ENCODE assay signal across 13 mouse cellular contexts in genomic region chr12:70247683-70248474, GRCm38 (mm10). TPM values are rescaled to one million over a fixed set of nuclear protein-coding genes. Genes with fewer than 3 reads are reported as not detected.
A peak's percentile ranks its signal among the peaks of the same experiment; 100 is the strongest.
DNase-seq lines count a peak whose midpoint lies in the region; ATAC-seq and TF ChIP-seq lines count a peak whose summit lies in the region.
"Had no signal": no experiment of that assay in that cellular context is flagged by ENCODE, and none has a peak within 500 bp of the region (broad histone marks: within the 10 kb centered on the region; RNA-seq: fewer than 3 reads in every experiment).

No protein-coding gene starts in this region.

- no peaks in the 10 kb centered on the region for H3K27me3 ChIP-seq in heart, embryonic 10.5 days (ENCODE audit: insufficient read depth, poor library complexity, severe bottlenecking)
- no peaks in the 10 kb centered on the region for H3K27me3 ChIP-seq in lung, postnatal 0 days (replicated peaks; ENCODE audit: insufficient read depth, low read length)
- H3K27me3 ChIP-seq in hindbrain, embryonic 15.5 days = no peaks in the 10 kb centered on the region
- H3K27me3 ChIP-seq in thymus, adult 2 months (ENCODE audit: control insufficient read depth, insufficient read depth, low read length) = no peaks in the 10 kb centered on the region
- H3K27me3 ChIP-seq: kidney, embryonic 15.5 days; limb, embryonic 15.5 days had no signal

- H3K4me2 ChIP-seq in lung, postnatal 0 days (replicated peaks; ENCODE audit: low read depth, low read length) = no peak overlapping the region
- no peak overlapping the region for H3K4me2 ChIP-seq in hindbrain, embryonic 15.5 days
- H3K4me2 ChIP-seq: kidney, embryonic 15.5 days; limb, embryonic 15.5 days had no signal

- ATAC-seq in lung, postnatal 0 days = peak; percentile 88
- peak; percentile 64; the same call in 1 of the 2 replicates for ATAC-seq in hindbrain, embryonic 15.5 days (ENCODE audit: low FRiP score, low read depth)
- ATAC-seq in megakaryocyte, adult 5-6 weeks (ENCODE audit: poor library complexity, severe bottlenecking) = no peak

- TF ChIP-seq POLR2A in thymus, adult 2 months (IDR thresholded peaks at IDR 0.05; ENCODE audit: control insufficient read depth, extremely low read depth, insufficient read depth, low read length, poor library complexity) = no peak

- no peaks in the 10 kb centered on the region for H3K36me3 ChIP-seq in heart, embryonic 10.5 days
- no peaks in the 10 kb centered on the region for H3K36me3 ChIP-seq in lung, postnatal 0 days (ENCODE audit: insufficient read depth, low read length)
- H3K36me3 ChIP-seq in hindbrain, embryonic 15.5 days = peaks cover 8% of the 10 kb centered on the region; the same call in 1 of the 2 replicates
- no peaks in the 10 kb centered on the region for H3K36me3 ChIP-seq in thymus, adult 2 months (ENCODE audit: control insufficient read depth, insufficient read depth, low read length)
- H3K36me3 ChIP-seq: kidney, embryonic 15.5 days; limb, embryonic 15.5 days had no signal

- H3K27ac ChIP-seq in heart, embryonic 10.5 days = peak overlapping the region; percentile 50; the same call in 1 of the 2 replicates
- peak overlapping the region; percentile 1 for H3K27ac ChIP-seq in lung, postnatal 0 days (ENCODE audit: low read length)
- H3K27ac ChIP-seq in hindbrain, embryonic 15.5 days (replicated peaks) = peak overlapping the region; percentile 64
- no peak overlapping the region for H3K27ac ChIP-seq in thymus, adult 2 months (ENCODE audit: control insufficient read depth, insufficient read depth, low read length)
- H3K27ac ChIP-seq: kidney, embryonic 15.5 days; limb, embryonic 15.5 days had no signal

- peaks cover 41% of the 10 kb centered on the region for H3K4me1 ChIP-seq in heart, embryonic 10.5 days
- 0 out of 2 replicates have a peak, but pooled peaks cover 2% of the 10 kb centered on the region for H3K4me1 ChIP-seq in lung, postnatal 0 days (ENCODE audit: insufficient read depth, low read depth, low read length)
- H3K4me1 ChIP-seq in hindbrain, embryonic 15.5 days (replicated peaks) = peaks cover 14% of the 10 kb centered on the region
- peaks cover 10% of the 10 kb centered on the region for H3K4me1 ChIP-seq in thymus, adult 2 months (replicated peaks; ENCODE audit: control insufficient read depth, insufficient read depth, low read length)
- H3K4me1 ChIP-seq: kidney, embryonic 15.5 days; limb, embryonic 15.5 days had no signal

- no peaks in the 10 kb centered on the region for H3K9me3 ChIP-seq in heart, embryonic 10.5 days
- no peaks in the 10 kb centered on the region for H3K9me3 ChIP-seq in lung, postnatal 0 days (ENCODE audit: low read length)
- H3K9me3 ChIP-seq in hindbrain, embryonic 15.5 days = no peaks in the 10 kb centered on the region
- H3K9me3 ChIP-seq: kidney, embryonic 15.5 days; limb, embryonic 15.5 days; megakaryocyte, embryonic 14.5 days had no signal

- TF ChIP-seq CTCF in lung, postnatal 0 days (IDR thresholded peaks at IDR 0.05) = no peak
- TF ChIP-seq CTCF in thymus, adult 2 months (IDR thresholded peaks at IDR 0.05; ENCODE audit: borderline replicate concordance, control insufficient read depth, extremely low read depth, insufficient read depth, low read length, poor library complexity) = no peak

- WGBS in heart, embryonic 10.5 days = 55% methylated on average over 15 of the region's 15 CpGs
- WGBS in lung, postnatal 0 days = 48% methylated on average over 15 of the region's 15 CpGs
- WGBS in hindbrain, embryonic 15.5 days = 28% methylated on average over 15 of the region's 15 CpGs
- WGBS in thymus, adult 2 months = 92% methylated on average over 15 of the region's 15 CpGs

- H3K9ac ChIP-seq in lung, postnatal 0 days (replicated peaks; ENCODE audit: low read depth) = no peak overlapping the region
- no peak overlapping the region for H3K9ac ChIP-seq in hindbrain, embryonic 15.5 days
- H3K9ac ChIP-seq: kidney, embryonic 15.5 days; limb, embryonic 15.5 days had no signal

- H3K4me3 ChIP-seq in heart, embryonic 10.5 days = no peak overlapping the region
- no peak overlapping the region for H3K4me3 ChIP-seq in lung, postnatal 0 days (ENCODE audit: low read depth, low read length)
- no peak overlapping the region for H3K4me3 ChIP-seq in hindbrain, embryonic 15.5 days
- H3K4me3 ChIP-seq in thymus, adult 2 months (ENCODE audit: control insufficient read depth, insufficient read depth, low read length) = no peak overlapping the region
- H3K4me3 ChIP-seq: kidney, embryonic 15.5 days; limb, embryonic 15.5 days; megakaryocyte, embryonic 14.5 days had no signal

- no peak; the same call in 1 of the 2 replicates for TF ChIP-seq EP300 in lung, postnatal 0 days (IDR thresholded peaks at IDR 0.05)

- DNase-seq in heart, embryonic 10.5 days (ENCODE audit: low spot score) = no peak
- DNase-seq in heart, adult 18-20 months = no peak
- peak; percentile 78 for DNase-seq in lung, postnatal 0 days (ENCODE audit: low spot score)
- DNase-seq in lung, postnatal 14 days = no peak
- no peak for DNase-seq in thymus, adult 2 months
- DNase-seq in cerebellum, adult 9-11 months = no peak
- DNase-seq: B cell, adult 2 months; right cerebral cortex, postnatal 4 days had no signal

RNA-seq across cellular contexts. Expression of gene Pygl, which starts 16.6 kb away (rescaled TPM):
- 30.3 and 42.6 TPM in 2 replicates for polyA plus RNA-seq in heart, embryonic 10.5 days (2016; fragmentation: Nextera tagmentation; extraction: Ambion mirVana)
- 10 to 100 TPM in 1 of 2 experiments, 1 to 10 TPM in 1; 3.6 to 22.4 TPM for total RNA-seq in heart, adult 18-20 months (2021)
- 46.3 and 63.1 TPM in 2 replicates for polyA plus RNA-seq in lung, postnatal 0 days (2015; fragmentation: Nextera tagmentation; extraction: Ambion mirVana)
- 9.3 and 10.8 TPM in 2 replicates for polyA plus RNA-seq in hindbrain, embryonic 15.5 days (2015; fragmentation: Nextera tagmentation; extraction: Ambion mirVana)
- total RNA-seq in megakaryocyte, adult 5-6 weeks (2015) = 185 and 188 TPM in 2 replicates
- total RNA-seq in megakaryocyte, adult 5-6 weeks (2017) = 329 and 344 TPM in 2 replicates
- 19.6 and 19.7 TPM in 2 replicates for polyA plus RNA-seq in thymus, adult 2 months (2012; rRNA removed)
